Mouse (Mus musculus) left cerebral cortex, adult 2 months (tissue): ENCODE measurements around the gene Hs3st5. TPM values are rescaled to one million over a fixed set of nuclear protein-coding genes. Genes with fewer than 3 reads are reported as not detected.

Experiments
- DNase-seq, 2 experiments: peaks; one replicate each; pipeline ENCODE4 v3.0.0; 2021 to 2022; ENCODE audit warnings: low spot score in 2 of 2, mixed read lengths in 1 of 2; ENCODE audit errors: extremely low spot score in 1 of 2
- H3K27ac ChIP-seq: fragments of 200-600 bp; 2 replicates; pipeline ENCODE4 v1.8.1; 2022
- H3K4me3 ChIP-seq: fragments of 200-600 bp; 2 replicates; pipeline ENCODE4 v1.8.1; 2022
- CTCF ChIP-seq: fragments of 200-600 bp; IDR thresholded peaks from 2 replicates; pipeline ENCODE4 v1.8.1; 2022; ENCODE audit warnings: antibody characterized with exemption, mild to moderate bottlenecking, moderate library complexity
- intact Hi-C: fragments of 180-260 bp; cut with DNase I; formaldehyde crosslinking; loops from one replicate; pipeline ENCODE4 v1.15.1; 2025
- long read RNA-seq, 2 experiments: library from polyadenylated mRNA; stranded (forward); transcript quantifications; one replicate each; pipeline ENCODE4 v2.0.0; 2021; ENCODE audit warnings: borderline mapping rate in 2 of 2
- total RNA-seq, 2 experiments: library from RNA; stranded (reverse); gene quantifications; 2 replicates each; pipeline ENCODE4 v1.2.3; 2021

The Hs3st5 gene
- 1 to 10 TPM; 6.0 to 6.1 TPM for total RNA-seq
- long read RNA-seq, experiment 1, partial matches to known transcripts, result 0 of 7 reads
- long read RNA-seq, experiment 1, other reads (novel, unspliced or antisense), result 3 of 7 reads
- long read RNA-seq, experiment 2, partial matches to known transcripts, result 0 of 3 reads
- long read RNA-seq, experiment 2, other reads (novel, unspliced or antisense), result 1 of 3 reads

- peak within 1 kb of the TSS; percentile 77 for H3K4me3 ChIP-seq
- peak; percentile 40 for TF ChIP-seq CTCF
- peak; percentile 77 to 80 for DNase-seq
- intact Hi-C loops, result no loop called here
- H3K27ac ChIP-seq, result peak within 1 kb of the TSS; percentile 76
Measured at GRCm38 (mm10) chr10:36506727-36507555, at the start of gene Hs3st5. Gene Hs3st5, plus strand, starts transcription at chr10:36506814.

DNA sequence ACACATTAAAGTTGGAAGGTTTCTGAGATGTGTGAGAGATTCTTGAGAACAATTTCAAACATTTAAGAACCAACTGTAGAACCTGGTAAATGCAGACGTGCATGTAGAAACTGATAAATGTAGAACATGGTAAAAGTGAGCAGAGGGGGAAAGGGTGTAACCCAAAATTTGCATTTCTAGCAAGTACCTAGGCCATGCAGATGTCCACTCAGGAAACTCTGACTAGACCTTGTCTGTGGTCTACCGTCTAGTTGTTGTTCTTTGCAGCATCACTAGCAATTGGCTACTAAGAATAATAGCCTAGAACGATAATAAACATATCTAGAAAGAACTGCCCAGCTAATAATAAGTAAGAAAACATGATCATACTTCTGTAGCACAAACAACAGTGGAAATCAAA is 38.0 kb upstream of the Hs3st5 start:
- H3K27ac ChIP-seq, result no peak overlapping the region
- TF ChIP-seq CTCF, result no peak
- intact Hi-C loops, result no loop called here
- DNase-seq, result no peak
- no peak overlapping the region for H3K4me3 ChIP-seq

DNA sequence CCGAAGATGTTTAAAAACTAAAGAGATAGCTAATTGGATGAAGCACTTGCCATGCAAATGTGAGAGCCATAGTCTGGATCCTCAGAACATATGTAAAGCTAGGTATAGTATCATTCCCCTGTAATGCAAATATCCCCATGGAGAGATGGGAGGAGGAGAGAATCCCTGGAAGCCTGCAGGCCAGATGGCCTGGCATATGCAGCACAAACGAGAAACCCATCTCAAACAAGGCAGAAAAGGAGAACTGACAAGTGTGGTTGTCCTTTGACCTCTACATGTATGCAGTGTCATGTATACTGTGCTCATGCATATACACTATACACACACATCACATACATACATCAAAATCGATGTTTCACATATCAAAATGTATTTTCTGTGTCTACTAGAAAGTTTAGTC is 35.5 kb upstream of the Hs3st5 start:
- TF ChIP-seq CTCF, result no peak
- Histone ChIP-seq H3K4me3 (no peak overlapping the region), H3K27ac (no peak overlapping the region)

DNA sequence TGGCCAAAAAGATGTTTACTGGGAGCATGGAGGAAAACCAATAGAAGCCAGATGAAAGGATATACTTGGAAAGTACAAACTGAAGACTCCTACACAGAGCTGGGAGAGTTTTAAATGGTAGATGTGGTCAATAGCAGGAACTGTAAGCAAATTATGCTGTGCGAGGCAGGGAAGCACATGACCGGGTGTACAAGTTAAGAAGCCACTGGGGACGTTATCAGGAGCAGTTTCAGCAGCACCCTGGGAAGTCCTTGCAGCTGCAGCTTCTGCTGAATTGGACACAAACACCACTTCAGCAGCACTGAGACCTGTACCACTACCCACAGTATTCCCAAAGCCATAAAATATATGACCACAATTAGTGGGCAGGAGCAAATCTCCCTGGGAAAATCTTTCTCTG is 31.8 kb upstream of the Hs3st5 start:
- DNase-seq, result no peak
- intact Hi-C loops, result no loop called here
- no peak overlapping the region for H3K27ac ChIP-seq
- H3K4me3 ChIP-seq, result no peak overlapping the region
- TF ChIP-seq CTCF, result no peak

More for the DNA sequence above, 35.5 kb upstream of the Hs3st5 start:
- no peak for DNase-seq
- intact Hi-C loops, result no loop called here

GRCm38 (mm10) chr10:36477543-36477942 is 29.1 kb upstream of the Hs3st5 start:
- no peak overlapping the region for H3K4me3 ChIP-seq
- intact Hi-C loops, result no loop called here
- no peak overlapping the region for H3K27ac ChIP-seq
- DNase-seq, result no peak
- TF ChIP-seq CTCF, result no peak

DNA sequence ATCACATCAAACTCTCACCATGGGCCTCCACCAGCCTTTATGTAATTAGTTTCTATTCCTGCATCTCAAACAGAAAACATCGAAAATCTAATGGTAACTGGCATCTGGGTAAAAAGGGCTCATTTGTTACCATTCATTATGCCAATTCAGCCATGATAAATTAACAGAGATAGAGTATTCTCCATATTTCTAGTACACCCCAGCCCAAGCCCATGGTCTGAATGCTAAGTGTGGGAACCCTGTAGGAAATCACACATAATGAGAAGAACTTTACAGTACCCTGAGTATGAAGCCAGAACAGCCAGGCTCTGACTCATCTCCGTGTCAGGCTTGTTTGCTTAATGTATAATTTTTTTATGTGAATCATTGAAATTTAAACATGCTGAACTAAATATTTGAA is 23.3 kb upstream of the Hs3st5 start:
- no peak overlapping the region for H3K4me3 ChIP-seq
- no peak for DNase-seq
- no peak for TF ChIP-seq CTCF
- intact Hi-C loops, result no loop called here
- no peak overlapping the region for H3K27ac ChIP-seq

DNA sequence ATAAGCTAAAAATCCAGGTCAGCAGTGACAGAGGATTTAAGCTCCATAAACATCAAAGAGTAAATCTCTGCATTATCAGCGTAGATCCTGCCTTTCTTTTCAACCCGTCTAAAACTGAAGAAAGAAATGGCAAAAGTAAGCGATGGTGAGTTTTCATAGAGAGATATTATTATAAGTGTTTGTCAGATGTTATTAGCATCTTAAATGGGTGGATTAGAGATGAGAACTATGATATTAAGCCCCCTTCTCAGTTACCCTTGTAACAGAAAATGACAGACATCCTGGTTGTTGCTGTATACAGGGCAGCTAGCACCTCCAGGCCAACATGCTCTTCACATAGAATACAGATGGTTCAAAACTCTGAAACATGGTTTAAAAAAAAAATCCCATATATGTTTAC is 22.6 kb upstream of the Hs3st5 start:
- no peak for TF ChIP-seq CTCF
- intact Hi-C loops, result no loop called here
- DNase-seq, result no peak
- no peak overlapping the region for H3K27ac ChIP-seq
- H3K4me3 ChIP-seq, result no peak overlapping the region

DNA sequence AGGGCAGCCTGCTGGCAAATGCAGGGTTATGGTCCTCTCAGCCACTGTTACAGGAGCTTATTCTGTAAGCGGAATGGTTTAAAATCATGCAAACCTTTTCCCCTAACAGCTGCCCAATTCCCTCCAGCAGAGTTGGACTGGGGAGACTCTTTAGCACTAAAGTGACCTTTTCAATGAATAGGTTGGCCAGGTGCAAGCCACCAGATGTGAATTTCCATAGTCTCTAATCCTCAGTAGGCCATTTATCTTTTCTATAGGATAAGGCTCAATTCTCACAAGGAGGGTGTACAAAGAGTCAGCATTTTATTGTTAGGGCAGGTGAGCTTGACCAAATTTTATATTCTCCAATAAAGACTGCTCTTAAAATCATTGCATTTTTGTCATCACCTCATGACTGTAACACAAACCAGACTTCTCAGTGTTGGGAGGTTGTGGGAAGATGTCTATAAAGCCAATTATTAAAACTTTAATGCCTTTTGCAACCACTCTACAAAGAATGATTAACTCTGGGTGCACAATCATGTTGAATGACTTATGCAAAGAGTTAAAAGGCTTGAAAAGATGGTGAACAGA is 21.8 kb upstream of the Hs3st5 start:
- no peak overlapping the region for H3K27ac ChIP-seq
- H3K4me3 ChIP-seq, result no peak overlapping the region
- no peak for TF ChIP-seq CTCF
- intact Hi-C loops, result no loop called here
- no peak for DNase-seq

DNA sequence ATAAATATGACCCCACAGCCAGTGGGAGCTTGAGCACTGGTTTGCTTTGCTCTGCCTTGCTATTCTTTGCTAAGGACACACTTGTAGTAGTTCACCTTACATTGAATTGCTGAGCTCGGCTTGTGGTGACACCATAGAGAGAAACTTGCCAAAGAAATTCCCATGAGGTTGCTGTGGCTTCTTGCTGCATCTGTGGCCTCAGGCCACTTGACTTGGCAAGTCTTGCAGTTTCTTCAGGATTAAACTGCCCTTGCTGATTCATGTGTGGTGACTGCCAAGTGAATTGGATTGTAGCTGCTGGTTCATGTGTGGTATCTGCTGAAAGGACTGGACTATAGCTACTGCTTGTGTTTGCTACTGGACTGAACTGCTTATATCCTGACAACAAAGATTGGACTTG is 13.0 kb upstream of the Hs3st5 start:
- no peak for DNase-seq
- intact Hi-C loops, result no loop called here
- Histone ChIP-seq H3K27ac (no peak overlapping the region), H3K4me3 (no peak overlapping the region)
- no peak for TF ChIP-seq CTCF

- Histone ChIP-seq H3K27ac (no peak overlapping the region), H3K4me3 (no peak overlapping the region)
- no peak for TF ChIP-seq CTCF
- DNase-seq, result no peak
- intact Hi-C loops, result no loop called here
Measured at GRCm38 (mm10) chr10:36499713-36500112, 6.9 kb upstream of the Hs3st5 start.

DNA sequence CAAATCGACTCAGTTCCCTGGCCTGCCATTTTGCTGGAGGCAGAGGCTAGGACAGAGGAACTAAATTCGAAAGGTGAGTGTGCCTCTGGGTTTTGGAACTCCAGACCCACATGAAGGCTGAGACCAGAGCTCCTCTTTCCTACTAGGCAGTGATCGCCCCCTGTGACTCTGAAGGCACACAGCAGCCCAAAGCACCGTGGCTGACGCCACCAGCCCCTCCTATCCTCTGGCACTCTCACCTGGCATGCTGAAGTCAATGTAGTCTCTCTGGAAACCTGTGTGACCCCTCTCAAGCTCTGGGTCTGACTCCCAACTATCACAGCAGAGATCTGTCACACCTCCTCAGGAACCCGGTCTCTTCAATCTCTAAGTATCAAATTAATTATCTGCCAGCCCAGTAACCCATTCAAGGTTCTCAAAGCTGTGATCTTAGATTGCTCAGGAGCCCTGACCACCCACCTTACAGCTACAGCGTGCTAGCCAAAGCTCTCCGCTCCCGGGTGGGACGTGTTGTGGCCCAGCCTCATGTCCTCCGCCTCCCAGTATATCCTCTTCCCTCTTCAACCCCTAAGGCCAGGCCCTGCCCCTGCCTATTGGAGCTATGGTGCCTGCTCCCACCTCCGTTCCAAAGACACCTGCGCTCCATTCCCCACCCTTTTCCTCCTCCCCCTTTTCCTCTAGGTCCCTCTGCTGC is 434 bp upstream of the Hs3st5 start:
- DNase-seq, result peak; percentile 18 to 23
- intact Hi-C loops, result no loop called here
- Histone ChIP-seq H3K27ac (peak overlapping the region; percentile 74), H3K4me3 (peak overlapping the region; percentile 77)
- TF ChIP-seq CTCF, result peak; percentile 34

- intact Hi-C loops, result no loop called here
- peak overlapping the region; percentile 77 for H3K4me3 ChIP-seq
- H3K27ac ChIP-seq, result no peak overlapping the region
- DNase-seq, result no peak
- TF ChIP-seq CTCF, result no peak
Measured at GRCm38 (mm10) chr10:36507556-36507870, 899 bp downstream of the Hs3st5 start.
